Mouse (Mus musculus) thymus, adult 2 months (tissue): Measurements from ENCODE around the gene Kcmf1.

Source experiments
- CTCF ChIP-seq: fragments of 200-500 bp; IDR thresholded peaks from 2 replicates; pipeline ENCODE4 v1.5.1; 2012; ENCODE audit warnings: mild to moderate bottlenecking, control low read depth, low read length, moderate library complexity, borderline replicate concordance; ENCODE audit not compliant: control insufficient read depth, poor library complexity, insufficient read depth; ENCODE audit errors: extremely low read depth
- POLR2A ChIP-seq: fragments of 200-500 bp; IDR thresholded peaks from 2 replicates; pipeline ENCODE4 v1.6.1; 2012; ENCODE audit warnings: mild to moderate bottlenecking, low read length, control low read depth, moderate library complexity; ENCODE audit not compliant: control insufficient read depth, poor library complexity, insufficient read depth; ENCODE audit errors: extremely low read depth

- TF ChIP-seq POLR2A (no peak), CTCF (no peak)
These were observed 65.3 kb downstream of the Kcmf1 start for GRCm38 (mm10) chr6:72834518-72834917.
